Mouse (Mus musculus) neural tube, embryonic 12.5 days (tissue): Measurements from ENCODE around the gene Siah1b. TPM values are rescaled to one million over a fixed set of nuclear protein-coding genes. Genes with fewer than 3 reads are reported as not detected.

Source experiments
- polyA plus RNA-seq: library from polyadenylated mRNA; unstranded; fragments of >200 nt; fragmentation: Nextera tagmentation; extraction: Ambion mirVana; gene quantifications from 2 replicates; pipeline ENCODE4 v1.2.1, GENCODE M21; 2016

Siah1b gene
- polyA plus RNA-seq, 1 experiment from 2014 or later: 36.5 TPM

Other genes starting within 250 kb of the Siah1b start
- 53.5 and 60.3 TPM in 2 replicates for gene Ap1s2, start 167.5 kb downstream of the Siah1b start, polyA plus RNA-seq
- 76.5 and 77.9 TPM in 2 replicates for gene Zrsr2, start 117.8 kb downstream of the Siah1b start, polyA plus RNA-seq
- 0.53 and 0.56 TPM in 2 replicates for gene Car5b, start 48.5 kb downstream of the Siah1b start, polyA plus RNA-seq
- 0.20 TPM in 1 of 2 replicates, not detected in the other for gene Cltrn, start 12.3 kb upstream of the Siah1b start, polyA plus RNA-seq
- not detected in 2 replicates for gene Ace2, start 62.8 kb upstream of the Siah1b start, polyA plus RNA-seq
- gene Bmx, start 181.7 kb upstream of the Siah1b start, polyA plus RNA-seq: 0.25 and 0.36 TPM in 2 replicates
- gene Pir, start 192.9 kb upstream of the Siah1b start, polyA plus RNA-seq: 3.6 and 5.0 TPM in 2 replicates